ENCODE assay signal across 9 mouse cellular contexts in the genomic region with DNA sequence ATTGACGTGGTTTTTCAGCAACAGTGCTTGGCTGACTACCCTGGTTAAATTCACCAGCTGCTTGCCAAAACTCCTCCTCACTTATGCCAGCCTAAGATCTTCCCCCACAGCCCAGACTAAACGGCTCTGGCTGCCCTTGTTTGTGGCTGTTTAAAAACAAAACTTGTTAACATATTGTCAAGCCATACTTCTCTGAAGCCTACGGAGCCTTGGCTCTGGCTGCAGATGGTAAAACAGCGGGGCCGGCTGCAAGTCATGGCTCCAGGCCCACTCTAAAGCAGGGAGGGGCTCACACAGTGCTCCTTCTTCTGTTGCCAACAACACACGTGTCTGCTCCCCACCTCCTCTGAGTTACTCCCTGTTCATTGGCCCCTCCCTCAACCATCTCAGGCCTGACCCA.
A peak's percentile ranks its signal among the peaks of the same experiment; 100 is the strongest.
DNase-seq lines count a peak whose midpoint lies in the region; ATAC-seq lines count a peak whose summit lies in the region.
"Had no signal": no experiment of that assay in that cellular context is flagged by ENCODE, and none has a peak within 500 bp of the region (broad histone marks: within the 10 kb centered on the region; RNA-seq: fewer than 3 reads in every experiment).

No protein-coding gene starts in this region.

- 73% methylated on average over 6 of the region's 6 CpGs for WGBS in midbrain, embryonic 14.5 days
- WGBS in midbrain, embryonic 16.5 days = 64% methylated on average over 6 of the region's 6 CpGs

- H3K27ac ChIP-seq in midbrain, embryonic 14.5 days (replicated peaks; ENCODE audit: low read depth, low read length) = no peak overlapping the region
- no peak overlapping the region for H3K27ac ChIP-seq in midbrain, embryonic 16.5 days (ENCODE audit: low read length)

- DNase-seq in frontal cortex, postnatal 25 days (ENCODE audit: low spot score in 2 of 2) = no peak
- DNase-seq in midbrain, embryonic 14.5 days = peak; percentile 12
- DNase-seq in layer of hippocampus, adult 18-20 months (ENCODE audit: low spot score in 2 of 2) = peak; percentile 45 to 72
- peak; percentile 45 for DNase-seq in right cerebral cortex, postnatal 25 days
- no peak for DNase-seq in testis, postnatal 14 days (ENCODE audit: low spot score)
- DNase-seq: lung, postnatal 36 days had no signal

- H3K4me1 ChIP-seq in midbrain, embryonic 14.5 days (ENCODE audit: control insufficient read depth, insufficient read depth, low read length) = no peaks in the 10 kb centered on the region
- no peaks in the 10 kb centered on the region for H3K4me1 ChIP-seq in midbrain, embryonic 16.5 days (ENCODE audit: control insufficient read depth, insufficient read depth, low read length)

- H3K9me3 ChIP-seq in midbrain, embryonic 14.5 days (ENCODE audit: control insufficient read depth, low read length) = peaks cover 5% of the 10 kb centered on the region; the same call in 1 of the 2 replicates
- 0 out of 2 replicates have a peak, but pooled peaks cover 4% of the 10 kb centered on the region for H3K9me3 ChIP-seq in midbrain, embryonic 16.5 days (replicated peaks; ENCODE audit: control insufficient read depth, low read length, poor library complexity, severe bottlenecking)

- H3K4me3 ChIP-seq in midbrain, embryonic 14.5 days (replicated peaks; ENCODE audit: low read depth, low read length) = no peak overlapping the region
- H3K4me3 ChIP-seq in midbrain, embryonic 16.5 days (ENCODE audit: low read depth, low read length) = no peak overlapping the region

- no peaks in the 10 kb centered on the region for H3K36me3 ChIP-seq in midbrain, embryonic 14.5 days (ENCODE audit: control insufficient read depth, insufficient read depth, low read length)
- no peaks in the 10 kb centered on the region for H3K36me3 ChIP-seq in midbrain, embryonic 16.5 days (ENCODE audit: control insufficient read depth, insufficient read depth, low read length)

- H3K27me3 ChIP-seq in midbrain, embryonic 14.5 days (ENCODE audit: control insufficient read depth, insufficient read depth, low read length) = peaks cover 27% of the 10 kb centered on the region; the same call in 1 of the 2 replicates
- peaks cover 15% of the 10 kb centered on the region for H3K27me3 ChIP-seq in midbrain, embryonic 16.5 days (ENCODE audit: control insufficient read depth, insufficient read depth, low read depth, low read length)

- no peak overlapping the region for H3K4me2 ChIP-seq in midbrain, embryonic 14.5 days (ENCODE audit: low read length)
- no peak overlapping the region for H3K4me2 ChIP-seq in midbrain, embryonic 16.5 days (ENCODE audit: low read length)

- no peak overlapping the region for H3K9ac ChIP-seq in midbrain, embryonic 14.5 days (replicated peaks; ENCODE audit: low read length)
- no peak overlapping the region for H3K9ac ChIP-seq in midbrain, embryonic 16.5 days (ENCODE audit: low read depth, low read length)

- ATAC-seq in frontal cortex, adult (ENCODE audit: low TSS enrichment) = peak; percentile 88
- no peak for ATAC-seq in midbrain, embryonic 14.5 days (ENCODE audit: low FRiP score, low TSS enrichment)
- ATAC-seq in midbrain, embryonic 16.5 days = no peak
- ATAC-seq in granulocyte monocyte progenitor cell, adult 5-6 weeks (replicated peaks; ENCODE audit: poor library complexity, severe bottlenecking) = no peak

Comparison
In these comparisons a context has a peak if more than half of its experiments do, and no peak if none do; other contexts are left out.
1. DNase-seq: peak in midbrain, embryonic 14.5 days (single experiment), layer of hippocampus, adult 18-20 months (2 of 2) and right cerebral cortex, postnatal 25 days (single experiment); none in frontal cortex, postnatal 25 days (0 of 2) and testis, postnatal 14 days (single experiment).